Mouse (Mus musculus): ENCODE data around the gene Sgsm1.

- TF ChIP-seq CTCF (IDR thresholded peaks at IDR 0.05; ENCODE audit: low read depth, low read length) = no peak
- no peak for TF ChIP-seq TAL1 (conservative IDR thresholded peaks at IDR 0.05; ENCODE audit: low read depth, low read length)
- no peak for TF ChIP-seq POLR2AphosphoS5 (IDR thresholded peaks at IDR 0.05; ENCODE audit: insufficient replicate concordance, low read depth, low read length)
- no peak for TF ChIP-seq GATA2 (IDR thresholded peaks at IDR 0.05; ENCODE audit: borderline replicate concordance, low read depth, low read length)
- TF ChIP-seq GATA1 (IDR thresholded peaks at IDR 0.05; ENCODE audit: borderline replicate concordance, low read length) = no peak
Measured at GRCm38 (mm10) chr5:113215610-113216011, 95.0 kb downstream of the Sgsm1 start.

Data from G1E (cell line).